Mouse (Mus musculus) lung, adult 2 months (tissue): ENCODE measurements around the gene Mgrn1. TPM values are rescaled to one million over a fixed set of nuclear protein-coding genes. Genes with fewer than 3 reads are reported as not detected.

Source experiments
- DNase-seq: peaks from one replicate; pipeline ENCODE4 v3.0.0; 2022
- H3K4me1 ChIP-seq: fragments of 200-500 bp; 2 replicates; pipeline ENCODE4 v1.6.1; 2011; ENCODE audit warnings: low read length; ENCODE audit not compliant: control insufficient read depth, insufficient read depth
- H3K4me3 ChIP-seq: fragments of 200-500 bp; replicated peaks from 2 replicates; pipeline ENCODE3; 2011; ENCODE audit warnings: low read depth, mild to moderate bottlenecking, control low read depth, low read length; ENCODE audit errors: extremely low read depth
- CTCF ChIP-seq: fragments of 200-500 bp; IDR thresholded peaks from 2 replicates; pipeline ENCODE4 v1.5.1; 2011; ENCODE audit warnings: mild to moderate bottlenecking, low read length, control low read depth; ENCODE audit not compliant: insufficient read depth
- POLR2A ChIP-seq: fragments of 200-500 bp; IDR thresholded peaks from 2 replicates; pipeline ENCODE4 v1.6.1; 2011; ENCODE audit warnings: low read depth, mild to moderate bottlenecking, control low read depth, low read length, borderline replicate concordance; ENCODE audit errors: extremely low read depth
- WGBS: fragments of 180-500 bp; shearing (Covaris S2); methylation state at CpG from one replicate; pipeline ENCODE4 v1.1.7; 2018; 5-methylcytosine and 5-hydroxymethylcytosine counted together
- polyA plus RNA-seq: library from polyadenylated mRNA; depleted of rRNA; stranded (reverse); fragments of >200 nt; gene quantifications from 2 replicates; pipeline ENCODE4 v1.2.3, GENCODE M21; 2012; rRNA removed

Mgrn1 gene
- polyA plus RNA-seq, 1 experiment, result 140 TPM

GRCm38 (mm10) chr16:4965392-4966129 lies 79.5 kb downstream of the Mgrn1 start:
- WGBS, result 88% methylated on average over 8 of the region's 8 CpGs
- Histone ChIP-seq H3K4me3 (no peak overlapping the region), H3K4me1 (peaks cover 11% of the 10 kb centered on the region)
- no peak for DNase-seq
- TF ChIP-seq CTCF, result no peak
- TF ChIP-seq POLR2A, result no peak

- TF ChIP-seq CTCF (no peak), POLR2A (no peak)
These were observed 82.4 kb downstream of the Mgrn1 start for GRCm38 (mm10) chr16:4968426-4968825.

GRCm38 (mm10) chr16:4969055-4969843 lies 83.2 kb downstream of the Mgrn1 start:
- DNase-seq, result no peak
- TF ChIP-seq POLR2A (no peak), CTCF (no peak)
- Histone ChIP-seq H3K4me3 (no peak overlapping the region), H3K4me1 (peaks cover 16% of the 10 kb centered on the region)
- WGBS, result 61% methylated on average over 5 of the region's 5 CpGs

More at GRCm38 (mm10) chr16:4968426-4968825, 82.4 kb downstream of the Mgrn1 start:
- Histone ChIP-seq H3K4me1 (peaks cover 16% of the 10 kb centered on the region), H3K4me3 (no peak overlapping the region)
- DNase-seq, result no peak
- WGBS, result 77% methylated on average over 3 of the region's 3 CpGs

- H3K4me3 ChIP-seq, result no peak overlapping the region
- DNase-seq, result peak; percentile 17
- H3K4me1 ChIP-seq, result peaks cover 13% of the 10 kb centered on the region
- TF ChIP-seq CTCF (no peak), POLR2A (peak; percentile 62; the same call in 1 of the 2 replicates)
- WGBS, result 51% methylated on average over 4 of the region's 4 CpGs
These were observed 85.6 kb downstream of the Mgrn1 start for GRCm38 (mm10) chr16:4971626-4972025.

- DNase-seq, result no peak
- H3K4me3 ChIP-seq, result no peak overlapping the region
- TF ChIP-seq POLR2A, result no peak
- TF ChIP-seq CTCF, result no peak
- H3K4me1 ChIP-seq, result peaks cover 7% of the 10 kb centered on the region; the same call in 1 of the 2 replicates
- 90% methylated on average over 5 of the region's 5 CpGs for WGBS
These were observed 88.5 kb downstream of the Mgrn1 start for GRCm38 (mm10) chr16:4974521-4974920.

GRCm38 (mm10) chr16:4976180-4976579 lies 90.1 kb downstream of the Mgrn1 start:
- no peak for DNase-seq
- Histone ChIP-seq H3K4me3 (no peak overlapping the region), H3K4me1 (peaks cover 7% of the 10 kb centered on the region; the same call in 1 of the 2 replicates)
- WGBS, result 51% methylated on average over 2 of the region's 2 CpGs
- TF ChIP-seq CTCF, result no peak
- TF ChIP-seq POLR2A, result no peak

GRCm38 (mm10) chr16:4978275-4979051 lies 92.4 kb downstream of the Mgrn1 start:
- H3K4me1 ChIP-seq, result 0 out of 2 replicates have a peak, but pooled peaks cover 2% of the 10 kb centered on the region
- no peak overlapping the region for H3K4me3 ChIP-seq
- peak; percentile 43 for DNase-seq
- 50% methylated on average over 5 of the region's 5 CpGs for WGBS
- TF ChIP-seq POLR2A, result no peak
- no peak for TF ChIP-seq CTCF

GRCm38 (mm10) chr16:4979755-4980380 lies 93.8 kb downstream of the Mgrn1 start:
- TF ChIP-seq CTCF (peak; percentile 73), POLR2A (no peak)
- peak; percentile 23 for DNase-seq
- H3K4me3 ChIP-seq, result no peak overlapping the region
- 66% methylated on average over 4 of the region's 4 CpGs for WGBS
- H3K4me1 ChIP-seq, result 0 out of 2 replicates have a peak, but pooled peaks cover 2% of the 10 kb centered on the region

GRCm38 (mm10) chr16:4984717-4985116 lies 98.7 kb downstream of the Mgrn1 start:
- WGBS, result 91% methylated on average over 12 of the region's 12 CpGs
- no peak for DNase-seq
- H3K4me1 ChIP-seq, result 0 out of 2 replicates have a peak, but pooled peaks cover 2% of the 10 kb centered on the region
- H3K4me3 ChIP-seq, result no peak overlapping the region
- TF ChIP-seq POLR2A (no peak), CTCF (no peak)

Other genes starting within 250 kb of the Mgrn1 start
- 86.4 and 91.1 TPM in 2 replicates for gene Vasn, start 246.3 kb upstream of the Mgrn1 start, polyA plus RNA-seq
- 16.1 and 21.2 TPM in 2 replicates for gene Dnaja3, start 246.3 kb upstream of the Mgrn1 start, polyA plus RNA-seq
- gene Coro7, start 206.5 kb upstream of the Mgrn1 start, polyA plus RNA-seq, result 60.6 and 60.9 TPM in 2 replicates
- 4.4 and 5.2 TPM in 2 replicates for gene Nmral1, start 166.9 kb upstream of the Mgrn1 start, polyA plus RNA-seq
- gene Hmox2, start 159.9 kb upstream of the Mgrn1 start, polyA plus RNA-seq, result 21.3 and 32.1 TPM in 2 replicates
- 76.7 and 93.0 TPM in 2 replicates for gene Cdip1, start 96.0 kb upstream of the Mgrn1 start, polyA plus RNA-seq
- gene 4930562C15Rik, start 50.8 kb upstream of the Mgrn1 start, polyA plus RNA-seq, result 4.9 and 5.2 TPM in 2 replicates
- gene Ubald1, start 5.9 kb upstream of the Mgrn1 start, polyA plus RNA-seq, result 62.1 and 69.5 TPM in 2 replicates
- gene Nudt16l1, start 52.5 kb downstream of the Mgrn1 start, polyA plus RNA-seq, result 75.8 and 79.6 TPM in 2 replicates
- 55.9 and 58.6 TPM in 2 replicates for gene Anks3, start 78.0 kb downstream of the Mgrn1 start, polyA plus RNA-seq
- gene Sept12, start 111.6 kb downstream of the Mgrn1 start, polyA plus RNA-seq, result not detected in 2 replicates
- gene Smim22, start 121.0 kb downstream of the Mgrn1 start, polyA plus RNA-seq, result 73.2 and 81.3 TPM in 2 replicates
- gene Rogdi, start 127.3 kb downstream of the Mgrn1 start, polyA plus RNA-seq, result 108 and 117 TPM in 2 replicates
- 46.8 and 60.1 TPM in 2 replicates for gene Glyr1, start 163.6 kb downstream of the Mgrn1 start, polyA plus RNA-seq
- 33.5 and 46.2 TPM in 2 replicates for gene Ubn1, start 163.8 kb downstream of the Mgrn1 start, polyA plus RNA-seq
- gene Ppl, start 246.2 kb downstream of the Mgrn1 start, polyA plus RNA-seq, result 16.8 and 34.2 TPM in 2 replicates